Mouse (Mus musculus) liver, embryonic 13.5 days (tissue): ENCODE measurements around the gene Speg. TPM values are rescaled to one million over a fixed set of nuclear protein-coding genes. Genes with fewer than 3 reads are reported as not detected.

Source experiments
- ATAC-seq: fragments of 200-750 bp; cut with Nextera tagmentation; 2 replicates; pipeline ENCODE4 v1.8.0; 2017; ENCODE audit warnings: low read depth, mild to moderate bottlenecking, moderate number of reproducible peaks, moderate library complexity
- DNase-seq: peaks from one replicate; pipeline ENCODE4 v3.0.0; 2022
- H3K27ac ChIP-seq: fragments of 300-500 bp; sonication (generic); 2 replicates; pipeline ENCODE4 v1.5.1; 2015; ENCODE audit warnings: moderate library complexity, mild to moderate bottlenecking, inconsistent platforms
- H3K27me3 ChIP-seq: fragments of 300-500 bp; sonication (generic); 2 replicates; pipeline ENCODE4 v1.6.1; 2015; ENCODE audit warnings: mild to moderate bottlenecking, inconsistent platforms
- H3K36me3 ChIP-seq: fragments of 300-500 bp; sonication (generic); 2 replicates; pipeline ENCODE4 v1.6.1; 2015; ENCODE audit warnings: mild to moderate bottlenecking, inconsistent platforms
- H3K4me1 ChIP-seq: fragments of 300-500 bp; sonication (generic); replicated peaks from 2 replicates; pipeline ENCODE4 v1.6.1; 2015; ENCODE audit warnings: inconsistent platforms
- H3K4me2 ChIP-seq: fragments of 300-500 bp; sonication (generic); 2 replicates; pipeline ENCODE4 v1.6.1; 2015; ENCODE audit warnings: inconsistent platforms, mild to moderate bottlenecking, moderate library complexity
- H3K4me3 ChIP-seq: fragments of 300-500 bp; sonication (generic); replicated peaks from 2 replicates; pipeline ENCODE4 v1.5.1; 2015; ENCODE audit warnings: mild to moderate bottlenecking, inconsistent platforms
- H3K9ac ChIP-seq: fragments of 300-500 bp; sonication (generic); 2 replicates; pipeline ENCODE4 v1.6.1; 2015; ENCODE audit warnings: mild to moderate bottlenecking, inconsistent platforms
- H3K9me3 ChIP-seq: fragments of 300-500 bp; sonication (generic); replicated peaks from 2 replicates; pipeline ENCODE4 v1.6.1; 2016; ENCODE audit warnings: inconsistent platforms
- WGBS: fragments of 180-500 bp; shearing (Covaris S2); methylation state at CpG from one replicate; pipeline ENCODE4 v1.1.7; 2015; ENCODE audit not compliant: insufficient replicate concordance; 5-methylcytosine and 5-hydroxymethylcytosine counted together
- polyA plus RNA-seq: library from polyadenylated mRNA; unstranded; fragments of >200 nt; fragmentation: Nextera tagmentation; extraction: Ambion mirVana; gene quantifications from 2 replicates; pipeline ENCODE4 v1.2.1, GENCODE M21; 2015

Gene Speg
- polyA plus RNA-seq, 1 experiment from 2014 or later: 10.7 TPM

- ATAC-seq (no peak), DNase-seq (no peak)
- Histone ChIP-seq H3K9ac (no peak overlapping the region), H3K4me2 (no peak overlapping the region), H3K27ac (peak overlapping the region; percentile 43; the same call in 1 of the 2 replicates), H3K9me3 (no peaks in the 10 kb centered on the region), H3K4me1 (peaks cover 7% of the 10 kb centered on the region; the same call in 1 of the 2 replicates), H3K27me3 (peaks cover 46% of the 10 kb centered on the region), H3K36me3 (no peaks in the 10 kb centered on the region), H3K4me3 (no peak overlapping the region)
- WGBS: 33% methylated on average over 20 of the region's 20 CpGs
Measured at GRCm38 (mm10) chr1:75345036-75345935, 29.8 kb upstream of the Speg start.

GRCm38 (mm10) chr1:75347279-75347678 is 27.8 kb upstream of the Speg start:
- Histone ChIP-seq H3K36me3 (no peaks in the 10 kb centered on the region), H3K4me3 (no peak overlapping the region), H3K9me3 (no peaks in the 10 kb centered on the region), H3K4me1 (peaks cover 7% of the 10 kb centered on the region; the same call in 1 of the 2 replicates), H3K27me3 (peaks cover 33% of the 10 kb centered on the region), H3K27ac (no peak overlapping the region), H3K9ac (no peak overlapping the region), H3K4me2 (no peak overlapping the region)
- ATAC-seq (no peak), DNase-seq (no peak)
- WGBS: 58% methylated on average over 5 of the region's 5 CpGs

GRCm38 (mm10) chr1:75349275-75349674 is 25.8 kb upstream of the Speg start:
- Histone ChIP-seq H3K27ac (no peak overlapping the region), H3K4me2 (no peak overlapping the region), H3K36me3 (no peaks in the 10 kb centered on the region), H3K27me3 (peaks cover 22% of the 10 kb centered on the region), H3K9ac (no peak overlapping the region), H3K4me1 (peaks cover 7% of the 10 kb centered on the region; the same call in 1 of the 2 replicates), H3K4me3 (no peak overlapping the region), H3K9me3 (no peaks in the 10 kb centered on the region)
- no peak for DNase-seq
- ATAC-seq: no peak
- WGBS: 34% methylated on average over 5 of the region's 5 CpGs

- DNase-seq: no peak
- 54% methylated on average over 7 of the region's 7 CpGs for WGBS
- Histone ChIP-seq H3K4me2 (no peak overlapping the region), H3K27me3 (peaks cover 50% of the 10 kb centered on the region), H3K27ac (no peak overlapping the region), H3K9me3 (no peaks in the 10 kb centered on the region), H3K9ac (no peak overlapping the region), H3K4me3 (no peak overlapping the region), H3K4me1 (0 out of 2 replicates have a peak, but pooled peaks cover 8% of the 10 kb centered on the region), H3K36me3 (no peaks in the 10 kb centered on the region)
- ATAC-seq: no peak
Measured at GRCm38 (mm10) chr1:75357261-75357660, 17.8 kb upstream of the Speg start.

GRCm38 (mm10) chr1:75358009-75358408 is 17.1 kb upstream of the Speg start:
- Histone ChIP-seq H3K27ac (no peak overlapping the region), H3K9ac (no peak overlapping the region), H3K36me3 (no peaks in the 10 kb centered on the region), H3K4me3 (no peak overlapping the region), H3K9me3 (no peaks in the 10 kb centered on the region), H3K4me2 (no peak overlapping the region), H3K27me3 (peaks cover 54% of the 10 kb centered on the region), H3K4me1 (0 out of 2 replicates have a peak, but pooled peaks cover 8% of the 10 kb centered on the region)
- DNase-seq: no peak
- ATAC-seq: no peak
- 62% methylated on average over 4 of the region's 4 CpGs for WGBS

GRCm38 (mm10) chr1:75359346-75359745 is 15.8 kb upstream of the Speg start:
- H3K9me3 ChIP-seq: no peaks in the 10 kb centered on the region
- H3K4me3 ChIP-seq: no peak overlapping the region
- H3K4me1 ChIP-seq: 0 out of 2 replicates have a peak, but pooled peaks cover 8% of the 10 kb centered on the region
- 62% methylated on average over 13 of the region's 13 CpGs for WGBS
- DNase-seq (no peak), ATAC-seq (no peak)
- H3K27ac ChIP-seq: no peak overlapping the region
- H3K4me2 ChIP-seq: no peak overlapping the region
- H3K27me3 ChIP-seq: peaks cover 60% of the 10 kb centered on the region
- H3K9ac ChIP-seq: no peak overlapping the region
- no peaks in the 10 kb centered on the region for H3K36me3 ChIP-seq

GRCm38 (mm10) chr1:75360112-75361031 is 14.7 kb upstream of the Speg start, which contains the start of gene Des:
Des (plus strand) TSS chr1:75360329.
- WGBS: 5% methylated on average over 80 of the region's 80 CpGs
- DNase-seq: no peak
- H3K27me3 ChIP-seq: peaks cover 60% of the 10 kb centered on the region

GRCm38 (mm10) chr1:75361123-75361522 is 14.0 kb upstream of the Speg start:
- Histone ChIP-seq H3K9me3 (no peaks in the 10 kb centered on the region), H3K9ac (no peak overlapping the region), H3K4me2 (0 out of 2 replicates have a peak overlapping the region, but pooled peaks have one; percentile 48), H3K36me3 (no peaks in the 10 kb centered on the region), H3K27ac (no peak overlapping the region), H3K27me3 (peaks cover 60% of the 10 kb centered on the region), H3K4me1 (0 out of 2 replicates have a peak, but pooled peaks cover 8% of the 10 kb centered on the region), H3K4me3 (no peak overlapping the region)
- DNase-seq: no peak
- WGBS: 37% methylated on average over 4 of the region's 4 CpGs
- no peak for ATAC-seq

More at GRCm38 (mm10) chr1:75360112-75361031, 14.7 kb upstream of the Speg start, which contains the start of gene Des:
- Histone ChIP-seq H3K4me3 (peak within 1 kb of the TSS; percentile 34), H3K27ac (no peak within 1 kb of the TSS), H3K4me1 (0 out of 2 replicates have a peak, but pooled peaks cover 8% of the 10 kb centered on the region), H3K36me3 (no peaks in the 10 kb centered on the region), H3K9me3 (no peaks in the 10 kb centered on the region), H3K4me2 (peak within 1 kb of the TSS; percentile 48), H3K9ac (0 out of 2 replicates have a peak within 1 kb of the TSS, but pooled peaks have one; percentile 13)
- ATAC-seq: no peak

GRCm38 (mm10) chr1:75361750-75362149 is 13.3 kb upstream of the Speg start:
- Histone ChIP-seq H3K36me3 (no peaks in the 10 kb centered on the region), H3K9me3 (no peaks in the 10 kb centered on the region), H3K4me3 (no peak overlapping the region), H3K4me2 (no peak overlapping the region), H3K27me3 (peaks cover 60% of the 10 kb centered on the region), H3K4me1 (0 out of 2 replicates have a peak, but pooled peaks cover 8% of the 10 kb centered on the region), H3K27ac (no peak overlapping the region), H3K9ac (no peak overlapping the region)
- DNase-seq (no peak), ATAC-seq (no peak)
- 19% methylated on average over 4 of the region's 4 CpGs for WGBS

GRCm38 (mm10) chr1:75363868-75364267 is 11.2 kb upstream of the Speg start:
- H3K36me3 ChIP-seq: no peaks in the 10 kb centered on the region
- no peak for DNase-seq
- H3K4me3 ChIP-seq: no peak overlapping the region
- H3K9me3 ChIP-seq: no peaks in the 10 kb centered on the region
- H3K4me2 ChIP-seq: no peak overlapping the region
- ATAC-seq: no peak
- H3K27me3 ChIP-seq: peaks cover 47% of the 10 kb centered on the region
- 0 out of 2 replicates have a peak, but pooled peaks cover 8% of the 10 kb centered on the region for H3K4me1 ChIP-seq
- 30% methylated on average over 3 of the region's 3 CpGs for WGBS
- no peak overlapping the region for H3K9ac ChIP-seq
- no peak overlapping the region for H3K27ac ChIP-seq
